Mouse (Mus musculus) CD4-positive naive resting alpha-beta T cell, adult 57 days (primary cell): ENCODE measurements around the gene Neurl1a. TPM values are rescaled to one million over a fixed set of nuclear protein-coding genes. Genes with fewer than 3 reads are reported as not detected.

Experiments used
- total RNA-seq: library from RNA; stranded (reverse); gene quantifications from one replicate; pipeline ENCODE4 v1.2.4, GENCODE M21; 2023

The Neurl1a gene
- total RNA-seq, result not detected

GRCm38 (mm10) chr19:47178431-47179271, at the start of gene Neurl1a:
Gene Neurl1a (plus strand): TSS chr19:47178820.

GRCm38 (mm10) chr19:47137771-47138421, 40.7 kb upstream of the Neurl1a start, which contains the start of gene Calhm2:
Gene Calhm2 (minus strand): TSS chr19:47138294.

GRCm38 (mm10) chr19:47144154-47144553, 34.5 kb upstream of the Neurl1a start, which contains the start of gene Calhm1:
Gene Calhm1 (minus strand): TSS chr19:47144254.

GRCm38 (mm10) chr19:47157664-47158063, 21.0 kb upstream of the Neurl1a start, which contains the start of gene Calhm3:
Gene Calhm3 (minus strand): TSS chr19:47157764.

Other genes with a start within 250 kb of the Neurl1a start
- gene Ina, start 164.1 kb upstream of the Neurl1a start, total RNA-seq, result not detected
- gene Nt5c2, start 163.7 kb upstream of the Neurl1a start, total RNA-seq, result 77.8 TPM
- gene Pcgf6, start 127.9 kb upstream of the Neurl1a start, total RNA-seq, result 18.9 TPM
- gene Taf5, start 111.1 kb upstream of the Neurl1a start, total RNA-seq, result 12.2 TPM
- gene Usmg5, start 88.2 kb upstream of the Neurl1a start, total RNA-seq, result 160 TPM
- gene Pdcd11, start 88.1 kb upstream of the Neurl1a start, total RNA-seq, result 40.5 TPM
- 7.0 TPM for gene Calhm2, start 40.5 kb upstream of the Neurl1a start, total RNA-seq
- gene Calhm1, start 34.6 kb upstream of the Neurl1a start, total RNA-seq, result not detected
- gene Calhm3, start 21.1 kb upstream of the Neurl1a start, total RNA-seq, result not detected